Mouse (Mus musculus): ENCODE data around the gene Miga2. TPM values are rescaled to one million over a fixed set of nuclear protein-coding genes. Genes with fewer than 3 reads are reported as not detected.
A peak's percentile ranks its signal among the peaks of the same experiment; 100 is the strongest.

The Miga2 gene
- polyA plus RNA-seq, 1 experiment from 2014 or later, result 23.9 TPM

DNA sequence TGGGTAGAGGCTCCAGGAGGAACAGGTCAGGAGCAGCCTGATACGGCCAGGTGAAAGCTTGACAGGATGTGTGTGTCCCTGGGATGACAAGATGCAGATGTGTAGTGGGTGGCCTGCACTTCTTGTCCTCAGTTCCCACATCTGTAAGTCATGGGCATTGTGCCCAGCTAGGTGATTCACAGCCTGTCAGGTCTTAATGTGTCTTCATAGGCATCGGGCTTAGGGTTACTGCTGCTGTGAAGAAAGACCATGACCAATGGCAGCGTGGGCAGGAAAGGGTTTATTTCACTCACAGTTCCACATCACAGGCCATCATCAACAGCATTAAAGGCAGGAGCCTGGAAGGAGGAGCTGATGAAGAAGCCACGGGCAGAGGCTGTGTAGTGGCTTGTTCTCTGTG is 21.6 kb downstream of the Miga2 start:
- peaks cover 52% of the 10 kb centered on the region for H3K36me3 ChIP-seq

DNA sequence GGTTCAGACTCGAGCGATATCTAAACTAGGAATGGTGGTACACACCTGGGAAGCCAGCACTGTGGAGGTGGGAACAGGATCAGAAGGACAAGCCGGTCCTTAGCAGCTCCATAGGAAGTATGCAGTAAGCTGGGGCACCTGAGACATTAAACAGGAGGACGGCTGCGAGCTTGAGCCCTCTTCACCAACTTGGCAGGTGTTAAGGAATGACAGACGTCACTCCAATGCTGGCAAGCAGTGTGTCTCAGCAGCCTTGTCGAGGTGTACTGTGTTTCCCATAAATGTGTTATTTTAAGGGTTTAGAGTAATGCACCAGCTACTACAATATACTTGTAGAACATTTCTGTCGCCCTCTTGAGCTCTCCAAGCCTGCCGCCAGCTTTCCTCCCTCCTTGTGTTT is 22.9 kb downstream of the Miga2 start:
- Histone ChIP-seq H3K36me3 (peaks cover 39% of the 10 kb centered on the region), H3K4me1 (peaks cover 8% of the 10 kb centered on the region; the same call in 1 of the 2 replicates), H3K9ac (no peak overlapping the region), H3K9me3 (no peaks in the 10 kb centered on the region), H3K4me2 (no peak overlapping the region), H3K27me3 (no peaks in the 10 kb centered on the region), H3K27ac (no peak overlapping the region), H3K4me3 (no peak overlapping the region)
- 81% methylated on average over 9 of the region's 9 CpGs for WGBS
- ATAC-seq (ENCODE audit: insufficient number of reproducible peaks, insufficient read depth, low FRiP score, low TSS enrichment, low read depth), result no peak

More for the DNA sequence above, 21.6 kb downstream of the Miga2 start:
- ATAC-seq (ENCODE audit: insufficient number of reproducible peaks, insufficient read depth, low FRiP score, low TSS enrichment, low read depth), result no peak
- WGBS, result 82% methylated on average over 4 of the region's 4 CpGs
- H3K27me3 ChIP-seq, result no peaks in the 10 kb centered on the region
- no peak overlapping the region for H3K4me3 ChIP-seq
- H3K9ac ChIP-seq, result no peak overlapping the region
- H3K4me2 ChIP-seq, result no peak overlapping the region
- H3K9me3 ChIP-seq, result no peaks in the 10 kb centered on the region
- H3K27ac ChIP-seq, result no peak overlapping the region
- no peaks in the 10 kb centered on the region for H3K4me1 ChIP-seq

- peaks cover 20% of the 10 kb centered on the region for H3K4me1 ChIP-seq
- no peak for ATAC-seq (ENCODE audit: insufficient number of reproducible peaks, insufficient read depth, low FRiP score, low TSS enrichment, low read depth)
- no peak overlapping the region for H3K4me2 ChIP-seq
- H3K27me3 ChIP-seq, result no peaks in the 10 kb centered on the region
- WGBS, result 89% methylated on average over 2 of the region's 2 CpGs
- H3K9me3 ChIP-seq, result no peaks in the 10 kb centered on the region
- H3K36me3 ChIP-seq, result peaks cover 22% of the 10 kb centered on the region
- no peak overlapping the region for H3K9ac ChIP-seq
- no peak overlapping the region for H3K4me3 ChIP-seq
- no peak overlapping the region for H3K27ac ChIP-seq
These were observed 25.0 kb downstream of the Miga2 start for GRCm38 (mm10) chr2:30389000-30389399.

- peak; percentile 97 for ATAC-seq (ENCODE audit: insufficient number of reproducible peaks, insufficient read depth, low FRiP score, low TSS enrichment, low read depth)
- peaks cover 22% of the 10 kb centered on the region for H3K36me3 ChIP-seq
- WGBS, result under 1% methylated on average over 40 of the region's 40 CpGs
These were observed 28.1 kb downstream of the Miga2 start, which contains the start of gene Dolpp1 for GRCm38 (mm10) chr2:30392114-30392576. Dolpp1 (plus strand) TSS chr2:30392254.

GRCm38 (mm10) chr2:30392577-30393369 is 28.7 kb downstream of the Miga2 start:
- peak overlapping the region; percentile 87 for H3K27ac ChIP-seq
- WGBS, result under 1% methylated on average over 54 of the region's 54 CpGs
- H3K4me1 ChIP-seq, result peaks cover 22% of the 10 kb centered on the region
- peak overlapping the region; percentile 95 for H3K4me2 ChIP-seq
- H3K36me3 ChIP-seq, result peaks cover 28% of the 10 kb centered on the region
- H3K9ac ChIP-seq, result peak overlapping the region; percentile 81
- no peaks in the 10 kb centered on the region for H3K27me3 ChIP-seq
- H3K9me3 ChIP-seq, result no peaks in the 10 kb centered on the region
- peak overlapping the region; percentile 84 for H3K4me3 ChIP-seq
- ATAC-seq (ENCODE audit: insufficient number of reproducible peaks, insufficient read depth, low FRiP score, low TSS enrichment, low read depth), result peak; percentile 70

More at GRCm38 (mm10) chr2:30392114-30392576, 28.1 kb downstream of the Miga2 start, which contains the start of gene Dolpp1:
- Histone ChIP-seq H3K9ac (peak within 1 kb of the TSS; percentile 81), H3K4me3 (peak within 1 kb of the TSS; percentile 84), H3K27me3 (no peaks in the 10 kb centered on the region), H3K27ac (peak within 1 kb of the TSS; percentile 87), H3K4me1 (peaks cover 22% of the 10 kb centered on the region), H3K9me3 (no peaks in the 10 kb centered on the region), H3K4me2 (peak within 1 kb of the TSS; percentile 95)

DNA sequence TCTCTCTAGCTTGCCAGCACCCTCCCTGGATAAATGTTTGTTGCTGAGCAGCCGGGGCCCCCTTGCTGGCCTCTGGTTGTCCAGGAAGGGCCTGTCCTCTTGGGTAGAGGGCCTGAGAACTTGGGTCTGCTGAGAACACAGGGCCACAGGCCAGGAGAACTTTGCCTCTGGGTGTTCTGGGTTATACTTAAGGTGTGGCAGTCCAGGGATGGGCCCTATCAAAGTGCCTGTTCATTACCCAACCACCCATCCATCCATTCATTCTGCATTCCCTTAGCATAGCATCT is 29.3 kb downstream of the Miga2 start:
- no peaks in the 10 kb centered on the region for H3K9me3 ChIP-seq
- peak overlapping the region; percentile 81 for H3K9ac ChIP-seq
- H3K4me3 ChIP-seq, result peak overlapping the region; percentile 84
- no peaks in the 10 kb centered on the region for H3K27me3 ChIP-seq
- H3K27ac ChIP-seq, result peak overlapping the region; percentile 87; the same call in 1 of the 2 replicates
- no peak for ATAC-seq (ENCODE audit: insufficient number of reproducible peaks, insufficient read depth, low FRiP score, low TSS enrichment, low read depth)
- 87% methylated on average over 1 of the region's 1 CpGs for WGBS
- H3K36me3 ChIP-seq, result peaks cover 33% of the 10 kb centered on the region
- peaks cover 22% of the 10 kb centered on the region for H3K4me1 ChIP-seq
- H3K4me2 ChIP-seq, result peak overlapping the region; percentile 95

GRCm38 (mm10) chr2:30395757-30396156 is 31.7 kb downstream of the Miga2 start:
- 89% methylated on average over 7 of the region's 7 CpGs for WGBS
- H3K27ac ChIP-seq, result no peak overlapping the region
- H3K36me3 ChIP-seq, result peaks cover 58% of the 10 kb centered on the region
- no peak overlapping the region for H3K9ac ChIP-seq
- no peak overlapping the region for H3K4me2 ChIP-seq
- no peak overlapping the region for H3K4me3 ChIP-seq
- ATAC-seq (ENCODE audit: insufficient number of reproducible peaks, insufficient read depth, low FRiP score, low TSS enrichment, low read depth), result no peak
- no peaks in the 10 kb centered on the region for H3K27me3 ChIP-seq
- no peaks in the 10 kb centered on the region for H3K9me3 ChIP-seq
- H3K4me1 ChIP-seq, result peaks cover 22% of the 10 kb centered on the region

- Histone ChIP-seq H3K4me1 (peaks cover 20% of the 10 kb centered on the region), H3K9ac (no peak overlapping the region), H3K27ac (no peak overlapping the region), H3K9me3 (no peaks in the 10 kb centered on the region), H3K4me3 (no peak overlapping the region), H3K27me3 (no peaks in the 10 kb centered on the region), H3K36me3 (peaks cover 63% of the 10 kb centered on the region), H3K4me2 (no peak overlapping the region)
- 88% methylated on average over 7 of the region's 7 CpGs for WGBS
- no peak for ATAC-seq (ENCODE audit: insufficient number of reproducible peaks, insufficient read depth, low FRiP score, low TSS enrichment, low read depth)
These were observed 32.2 kb downstream of the Miga2 start for GRCm38 (mm10) chr2:30396246-30396645.

DNA sequence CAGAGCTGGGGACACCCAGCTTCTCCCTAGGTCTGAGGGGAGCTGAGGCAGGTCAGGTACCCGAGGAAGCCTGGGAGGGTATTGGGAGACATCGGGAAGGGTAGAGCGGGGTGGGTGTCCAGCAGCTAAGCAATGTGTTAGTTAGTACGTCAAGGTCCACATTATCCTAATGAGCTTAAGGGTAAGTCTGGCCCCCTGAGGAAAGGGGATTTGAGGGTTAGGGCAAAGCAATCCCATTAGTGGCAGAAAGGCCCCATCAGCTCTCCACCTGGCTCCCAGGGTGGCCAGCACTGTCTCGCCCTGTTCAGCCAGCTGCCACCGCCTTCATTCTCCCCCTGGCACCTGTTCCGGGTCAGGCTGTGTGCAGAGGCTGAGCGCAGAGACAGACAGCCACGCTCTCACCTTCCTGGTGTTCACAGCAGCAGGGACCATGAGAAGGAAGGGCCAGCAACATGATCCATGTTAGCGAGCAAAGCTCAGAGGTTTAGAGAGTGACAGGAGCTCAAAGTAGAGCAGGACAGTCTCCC is 34.0 kb downstream of the Miga2 start:
- no peaks in the 10 kb centered on the region for H3K27me3 ChIP-seq
- H3K4me3 ChIP-seq, result no peak overlapping the region
- no peaks in the 10 kb centered on the region for H3K9me3 ChIP-seq

GRCm38 (mm10) chr2:30399191-30400171 is 35.4 kb downstream of the Miga2 start:
- Histone ChIP-seq H3K4me2 (no peak overlapping the region), H3K36me3 (peaks cover 88% of the 10 kb centered on the region), H3K4me1 (no peaks in the 10 kb centered on the region), H3K9me3 (no peaks in the 10 kb centered on the region), H3K27me3 (no peaks in the 10 kb centered on the region), H3K9ac (0 out of 2 replicates have a peak overlapping the region, but pooled peaks have one; percentile 21), H3K27ac (no peak overlapping the region), H3K4me3 (no peak overlapping the region)
- no peak for ATAC-seq (ENCODE audit: insufficient number of reproducible peaks, insufficient read depth, low FRiP score, low TSS enrichment, low read depth)
- 52% methylated on average over 20 of the region's 20 CpGs for WGBS

More for the DNA sequence above, 34.0 kb downstream of the Miga2 start:
- Histone ChIP-seq H3K36me3 (peaks cover 81% of the 10 kb centered on the region), H3K27ac (no peak overlapping the region), H3K9ac (no peak overlapping the region), H3K4me1 (peaks cover 11% of the 10 kb centered on the region), H3K4me2 (no peak overlapping the region)
- WGBS, result 73% methylated on average over 10 of the region's 10 CpGs
- ATAC-seq (ENCODE audit: insufficient number of reproducible peaks, insufficient read depth, low FRiP score, low TSS enrichment, low read depth), result no peak

DNA sequence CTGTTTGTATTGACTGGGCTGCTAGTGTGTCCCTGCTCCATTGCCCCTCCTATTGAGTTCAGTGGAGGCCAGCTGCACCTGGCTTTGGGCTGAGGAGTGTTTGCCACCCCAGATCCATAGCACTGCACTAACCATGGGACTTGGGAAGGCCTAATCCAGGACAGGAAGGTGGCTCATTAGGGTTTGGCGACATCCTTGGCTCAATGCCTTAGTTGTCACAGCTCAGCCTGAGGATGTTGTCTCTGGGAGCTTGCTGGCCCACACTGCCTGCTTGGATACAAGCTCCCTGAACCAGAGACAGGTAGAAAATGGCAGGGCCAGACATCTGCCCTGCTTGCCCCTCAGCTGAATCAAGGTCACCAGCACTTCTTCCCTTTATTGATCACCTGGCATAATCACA is 37.5 kb downstream of the Miga2 start:
- Histone ChIP-seq H3K4me2 (no peak overlapping the region), H3K27me3 (no peaks in the 10 kb centered on the region), H3K4me3 (no peak overlapping the region), H3K9me3 (no peaks in the 10 kb centered on the region), H3K4me1 (no peaks in the 10 kb centered on the region), H3K36me3 (peaks cover 96% of the 10 kb centered on the region), H3K9ac (no peak overlapping the region), H3K27ac (no peak overlapping the region)
- no peak for ATAC-seq (ENCODE audit: insufficient number of reproducible peaks, insufficient read depth, low FRiP score, low TSS enrichment, low read depth)
- 84% methylated on average over 1 of the region's 1 CpGs for WGBS
